Comparison of ENCODE assay signal across 25 mouse cellular contexts in the genomic region with DNA sequence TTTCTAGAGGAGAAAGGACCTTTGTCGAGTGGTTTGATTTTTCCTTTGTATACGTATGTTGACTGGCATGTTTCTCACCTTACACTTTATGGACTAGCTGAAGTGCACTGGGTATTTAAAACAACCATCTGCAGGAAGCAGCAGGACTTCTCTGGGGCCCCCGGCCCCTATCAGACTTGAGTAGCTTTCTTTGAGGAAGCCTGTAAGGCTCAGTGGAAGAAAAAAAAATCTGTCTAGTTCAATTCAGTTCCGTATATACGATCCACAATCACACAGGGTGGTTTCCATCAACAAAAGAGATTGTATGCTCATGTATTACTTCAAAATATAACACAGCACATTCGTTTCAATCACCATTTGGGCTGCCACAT. TPM values are rescaled to one million over a fixed set of nuclear protein-coding genes. Genes with fewer than 3 reads are reported as not detected.
DNase-seq lines count a peak whose midpoint lies in the region; ATAC-seq and TF ChIP-seq lines count a peak whose summit lies in the region.
"Had no signal": no experiment of that assay in that cellular context is flagged by ENCODE, and none has a peak within 500 bp of the region (broad histone marks: within the 10 kb centered on the region; RNA-seq: fewer than 3 reads in every experiment).

No protein-coding gene starts in this region.

- intact Hi-C loops in heart, postnatal 36 days (cut with DNase I) = no loop called here

- no peaks in the 10 kb centered on the region; the same call in 1 of the 2 replicates for H3K79me2 ChIP-seq in liver, adult 2 months (ENCODE audit: control insufficient read depth, insufficient read depth, low read length)

- WGBS in embryonic facial prominence, embryonic 14.5 days = 41% methylated on average over 6 of the region's 6 CpGs
- 71% methylated on average over 6 of the region's 6 CpGs for WGBS in embryonic facial prominence, embryonic 10.5 days
- WGBS in liver, adult 2 months = 8% methylated on average over 6 of the region's 6 CpGs
- WGBS in liver, embryonic 16.5 days (ENCODE audit: insufficient replicate concordance) = 5% methylated on average over 6 of the region's 6 CpGs

- no peak for TF ChIP-seq POLR2A in liver, adult 2 months (IDR thresholded peaks at IDR 0.05; ENCODE audit: extremely low read depth, insufficient read depth, low read length)

- no peak overlapping the region for H3K4me2 ChIP-seq in embryonic facial prominence, embryonic 14.5 days (ENCODE audit: low read depth, low read length)
- H3K4me2 ChIP-seq in liver, embryonic 16.5 days (ENCODE audit: low read depth, low read length) = peak overlapping the region; percentile 41; the same call in 1 of the 2 replicates
- H3K4me2 ChIP-seq: embryonic facial prominence, embryonic 12.5 days; forebrain, embryonic 12.5 days; heart, embryonic 15.5 days; hindbrain, embryonic 15.5 days; intestine, embryonic 15.5 days; kidney, embryonic 15.5 days; limb, embryonic 12.5 days; midbrain, embryonic 13.5 days had no signal

- ATAC-seq in embryonic facial prominence, embryonic 14.5 days (ENCODE audit: low read depth) = no peak
- 0 out of 2 replicates have a peak, but pooled peaks have one; percentile 10 for ATAC-seq in liver, embryonic 16.5 days (ENCODE audit: low read depth)
- ATAC-seq: intestine, embryonic 15.5 days; midbrain, embryonic 13.5 days had no signal

- peak; percentile 6 for DNase-seq in embryonic facial prominence, embryonic 14.5 days (ENCODE audit: low spot score)
- DNase-seq in embryonic facial prominence, embryonic 10.5 days (ENCODE audit: low spot score) = no peak
- DNase-seq in liver, adult 2 months (ENCODE audit: extremely low read depth, low read depth, low spot score) = no peak
- DNase-seq in liver = no peak
- peak; percentile 16 for DNase-seq in c-Kit-positive CD71-negative TER-119-negative erythroid progenitor cells, embryonic 14.5 days (ENCODE audit: low read depth)
- DNase-seq in cerebellum, adult 11 months = no peak
- no peak for DNase-seq in heart, postnatal 36 days
- DNase-seq: cerebellum, adult 9-10 months; gastrocnemius, adult 2 months; heart, postnatal 4 days; kidney, postnatal 4 days; lung, adult 2 months; thymus, postnatal 36 days had no signal

- no peak for TF ChIP-seq CTCF in liver, adult 2 months (IDR thresholded peaks at IDR 0.05; ENCODE audit: low read depth, low read length)

- no peak overlapping the region for H3K9ac ChIP-seq in embryonic facial prominence, embryonic 14.5 days (ENCODE audit: low read depth, low read length)
- H3K9ac ChIP-seq in liver, adult 2 months (ENCODE audit: low read depth, low read length) = peak overlapping the region; percentile 71
- no peak overlapping the region for H3K9ac ChIP-seq in liver, embryonic 16.5 days (ENCODE audit: low read depth, low read length)
- H3K9ac ChIP-seq: embryonic facial prominence, embryonic 12.5 days; forebrain, embryonic 12.5 days; heart, embryonic 15.5 days; hindbrain, embryonic 15.5 days; intestine, embryonic 15.5 days; kidney, embryonic 15.5 days; limb, embryonic 12.5 days; midbrain, embryonic 13.5 days had no signal

- H3K9me3 ChIP-seq in embryonic facial prominence, embryonic 14.5 days (ENCODE audit: control insufficient read depth, low read length) = no peaks in the 10 kb centered on the region
- H3K9me3 ChIP-seq in embryonic facial prominence, embryonic 10.5 days = no peaks in the 10 kb centered on the region
- H3K9me3 ChIP-seq in liver, embryonic 16.5 days (replicated peaks; ENCODE audit: control insufficient read depth, low read length) = no peaks in the 10 kb centered on the region
- H3K9me3 ChIP-seq: embryonic facial prominence, embryonic 12.5 days; forebrain, embryonic 12.5 days; heart, embryonic 15.5 days; hindbrain, embryonic 15.5 days; intestine, embryonic 15.5 days; kidney, embryonic 15.5 days; limb, embryonic 12.5 days; midbrain, embryonic 13.5 days had no signal

- H3K27ac ChIP-seq in embryonic facial prominence, embryonic 14.5 days (replicated peaks; ENCODE audit: low read depth, low read length) = no peak overlapping the region
- H3K27ac ChIP-seq in embryonic facial prominence, embryonic 10.5 days (replicated peaks) = no peak overlapping the region
- peak overlapping the region; percentile 95 for H3K27ac ChIP-seq in liver, adult 2 months (replicated peaks; ENCODE audit: insufficient read depth, low read depth, low read length)
- H3K27ac ChIP-seq in liver, embryonic 16.5 days (ENCODE audit: low read length) = peak overlapping the region; percentile 82
- H3K27ac ChIP-seq: embryonic facial prominence, embryonic 12.5 days; forebrain, embryonic 12.5 days; gastrocnemius, adult 2 months; heart, embryonic 15.5 days; hindbrain, embryonic 15.5 days; intestine, embryonic 15.5 days; kidney, embryonic 15.5 days; limb, embryonic 12.5 days; midbrain, embryonic 13.5 days had no signal

- no peak overlapping the region for H3K4me3 ChIP-seq in embryonic facial prominence, embryonic 14.5 days (ENCODE audit: low read depth, low read length)
- no peak overlapping the region for H3K4me3 ChIP-seq in embryonic facial prominence, embryonic 10.5 days
- 0 out of 2 replicates have a peak overlapping the region, but pooled peaks have one; percentile 1 for H3K4me3 ChIP-seq in liver, adult 2 months (ENCODE audit: insufficient read depth, low read depth, low read length)
- H3K4me3 ChIP-seq in liver, embryonic 16.5 days (ENCODE audit: low read depth, low read length) = no peak overlapping the region
- H3K4me3 ChIP-seq: embryonic facial prominence, embryonic 12.5 days; erythroblast, embryonic 14.5 days; forebrain, embryonic 12.5 days; gastrocnemius, adult 2 months; heart, embryonic 15.5 days; hindbrain, embryonic 15.5 days; intestine, embryonic 15.5 days; kidney, embryonic 15.5 days; limb, embryonic 12.5 days; midbrain, embryonic 13.5 days had no signal

- H3K4me1 ChIP-seq in embryonic facial prominence, embryonic 14.5 days (ENCODE audit: control insufficient read depth, insufficient read depth, low read length) = no peaks in the 10 kb centered on the region
- 0 out of 2 replicates have a peak, but pooled peaks cover 2% of the 10 kb centered on the region for H3K4me1 ChIP-seq in embryonic facial prominence, embryonic 10.5 days
- peaks cover 18% of the 10 kb centered on the region for H3K4me1 ChIP-seq in liver, adult 2 months (ENCODE audit: control insufficient read depth, insufficient read depth, low read length)
- no peaks in the 10 kb centered on the region; the same call in 1 of the 2 replicates for H3K4me1 ChIP-seq in liver, embryonic 16.5 days (ENCODE audit: control insufficient read depth, low read depth, low read length)
- H3K4me1 ChIP-seq: embryonic facial prominence, embryonic 12.5 days; heart, embryonic 15.5 days; hindbrain, embryonic 15.5 days; intestine, embryonic 15.5 days; kidney, embryonic 15.5 days; midbrain, embryonic 13.5 days had no signal

- no peaks in the 10 kb centered on the region for H3K36me3 ChIP-seq in embryonic facial prominence, embryonic 14.5 days (ENCODE audit: control insufficient read depth, insufficient read depth, low read length)
- no peaks in the 10 kb centered on the region for H3K36me3 ChIP-seq in embryonic facial prominence, embryonic 10.5 days (replicated peaks)
- H3K36me3 ChIP-seq in liver, adult 2 months (ENCODE audit: control insufficient read depth, insufficient read depth, low read length) = no peaks in the 10 kb centered on the region
- H3K36me3 ChIP-seq in liver, embryonic 16.5 days (ENCODE audit: control insufficient read depth, insufficient read depth) = no peaks in the 10 kb centered on the region
- H3K36me3 ChIP-seq: embryonic facial prominence, embryonic 12.5 days; forebrain, embryonic 12.5 days; heart, embryonic 15.5 days; hindbrain, embryonic 15.5 days; intestine, embryonic 15.5 days; kidney, embryonic 15.5 days; limb, embryonic 12.5 days; midbrain, embryonic 13.5 days had no signal

- no peaks in the 10 kb centered on the region for H3K27me3 ChIP-seq in embryonic facial prominence, embryonic 14.5 days (replicated peaks; ENCODE audit: control insufficient read depth, insufficient read depth, low read length)
- H3K27me3 ChIP-seq in embryonic facial prominence, embryonic 10.5 days (replicated peaks; ENCODE audit: low read depth, poor library complexity, severe bottlenecking) = no peaks in the 10 kb centered on the region
- no peaks in the 10 kb centered on the region for H3K27me3 ChIP-seq in liver, adult 2 months (ENCODE audit: control insufficient read depth, insufficient read depth, low read length)
- H3K27me3 ChIP-seq in liver, embryonic 16.5 days (ENCODE audit: control insufficient read depth, insufficient read depth, low read depth, low read length) = no peaks in the 10 kb centered on the region
- H3K27me3 ChIP-seq: embryonic facial prominence, embryonic 12.5 days; forebrain, embryonic 12.5 days; heart, embryonic 15.5 days; hindbrain, embryonic 15.5 days; intestine, embryonic 15.5 days; kidney, embryonic 15.5 days; limb, embryonic 12.5 days; midbrain, embryonic 13.5 days had no signal

RNA-seq across cellular contexts. Expression of a gene that starts 45.8 kb away (rescaled TPM):
- 1.3 and 1.4 TPM in 2 replicates for polyA plus RNA-seq in embryonic facial prominence, embryonic 14.5 days (2014; fragmentation: Nextera tagmentation; extraction: Ambion mirVana)
- polyA plus RNA-seq in embryonic facial prominence, embryonic 10.5 days (2016; fragmentation: Nextera tagmentation; extraction: Ambion mirVana) = not detected in 2 replicates
- total RNA-seq in liver, adult 2 months (2014; rRNA removed) = 64,755 and 74,209 TPM in 2 replicates
- 38,500 and 40,596 TPM in 2 replicates for polyA plus RNA-seq in liver, adult 2 months (2012; rRNA removed)
- 7,404 and 8,768 TPM in 2 replicates for polyA plus RNA-seq in liver, embryonic 16.5 days (2015; fragmentation: Nextera tagmentation; extraction: Ambion mirVana)
- total RNA-seq in heart, postnatal 36 days (2021) = not detected
- total RNA-seq: layer of hippocampus, postnatal 14 days; megakaryocyte, adult 5-6 weeks had no signal
- polyA plus RNA-seq: forebrain, embryonic 12.5 days had no signal

RNA-seq across cellular contexts. Expression of a gene that starts 47.9 kb away (rescaled TPM):
- polyA plus RNA-seq in embryonic facial prominence, embryonic 14.5 days (2014; fragmentation: Nextera tagmentation; extraction: Ambion mirVana) = 4.2 and 5.0 TPM in 2 replicates
- polyA plus RNA-seq in embryonic facial prominence, embryonic 10.5 days (2016; fragmentation: Nextera tagmentation; extraction: Ambion mirVana) = 5.2 and 5.3 TPM in 2 replicates
- total RNA-seq in liver, adult 2 months (2014; rRNA removed) = 1.2 and 1.3 TPM in 2 replicates
- polyA plus RNA-seq in liver, adult 2 months (2012; rRNA removed) = 0.87 and 0.97 TPM in 2 replicates
- polyA plus RNA-seq in liver, embryonic 16.5 days (2015; fragmentation: Nextera tagmentation; extraction: Ambion mirVana) = 1.5 and 1.8 TPM in 2 replicates
- 1 to 10 TPM; 1.1 TPM for total RNA-seq in heart, postnatal 36 days (2021)

RNA-seq across cellular contexts. Expression of a gene that starts 48.5 kb away (rescaled TPM):
- polyA plus RNA-seq in embryonic facial prominence, embryonic 14.5 days (2014; fragmentation: Nextera tagmentation; extraction: Ambion mirVana) = 30.9 and 31.0 TPM in 2 replicates
- polyA plus RNA-seq in embryonic facial prominence, embryonic 10.5 days (2016; fragmentation: Nextera tagmentation; extraction: Ambion mirVana) = 26.3 and 26.8 TPM in 2 replicates
- 37.8 and 40.9 TPM in 2 replicates for total RNA-seq in liver, adult 2 months (2014; rRNA removed)
- polyA plus RNA-seq in liver, adult 2 months (2012; rRNA removed) = 11.0 and 12.7 TPM in 2 replicates
- polyA plus RNA-seq in liver, embryonic 16.5 days (2015; fragmentation: Nextera tagmentation; extraction: Ambion mirVana) = 7.8 and 8.2 TPM in 2 replicates
- total RNA-seq in heart, postnatal 36 days (2021) = 10 to 100 TPM; 65.9 to 68.3 TPM

Comparison
In these comparisons a context has a peak if more than half of its experiments do, and no peak if none do; other contexts are left out.
1. DNase-seq: peak in embryonic facial prominence, embryonic 14.5 days (single experiment) and c-Kit-positive CD71-negative TER-119-negative erythroid progenitor cells, embryonic 14.5 days (single experiment); none in embryonic facial prominence, embryonic 10.5 days (single experiment), liver, adult 2 months (single experiment), liver (single experiment), cerebellum, adult 11 months (single experiment) and heart, postnatal 36 days (0 of 2).
2. H3K27ac ChIP-seq: peak in liver, adult 2 months (single experiment) and liver, embryonic 16.5 days (single experiment); none in embryonic facial prominence, embryonic 14.5 days (single experiment) and embryonic facial prominence, embryonic 10.5 days (single experiment).
3. RNA of a gene that starts 45.8 kb away (polyA plus RNA-seq): 38,500 to 40,596 TPM in liver, adult 2 months and 7,404 to 8,768 TPM in liver, embryonic 16.5 days; 1.3 to 1.4 TPM in embryonic facial prominence, embryonic 14.5 days and not detected in embryonic facial prominence, embryonic 10.5 days; every median in the first group is over 1,000 times any median in the second.